Mouse (Mus musculus) ovary, adult 18-20 months (tissue): ENCODE results near the gene Chic1.

Source experiments
- DNase-seq: peaks from one replicate; pipeline ENCODE4 v3.0.0; 2022; ENCODE audit warnings: low spot score, mixed read lengths

The Chic1 gene

DNA sequence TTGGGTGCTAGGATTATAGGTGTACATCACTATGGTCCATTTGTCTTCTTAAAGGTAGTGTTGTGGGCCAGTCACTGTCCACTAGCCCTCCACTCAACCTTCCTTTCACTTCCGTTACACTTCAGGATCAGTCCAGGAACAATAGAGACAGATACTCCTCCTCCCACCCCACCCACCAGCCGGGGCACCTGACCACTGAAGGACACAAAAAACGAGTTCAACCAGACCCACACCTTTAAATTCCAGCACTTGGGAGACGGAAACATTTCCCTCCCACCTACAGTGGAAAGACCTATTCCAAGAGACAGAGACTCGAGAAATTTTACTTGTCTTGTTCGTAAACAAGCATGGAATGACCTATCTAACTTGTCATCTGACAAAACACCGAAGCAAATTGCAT, 76.0 kb downstream of the Chic1 start:
- DNase-seq = no peak

GRCm38 (mm10) chrX:103438023-103438422, 81.7 kb downstream of the Chic1 start:
- no peak for DNase-seq

- no peak for DNase-seq
These were observed 84.5 kb downstream of the Chic1 start for GRCm38 (mm10) chrX:103440803-103441202.

- no peak for DNase-seq
These were observed 87.5 kb downstream of the Chic1 start for GRCm38 (mm10) chrX:103443755-103444154.
